Mouse (Mus musculus) thymus, postnatal 14 days (tissue): Measurements from ENCODE around the gene Synpo2.

ENCODE experiments used
- DNase-seq: peaks from one replicate; pipeline ENCODE4 v3.0.0; 2021

Synpo2 gene

GRCm38 (mm10) chr3:123163192-123163523, 72.8 kb downstream of the Synpo2 start:
- no peak for DNase-seq

- no peak for DNase-seq
Observed at GRCm38 (mm10) chr3:123162289-123163191, 73.4 kb downstream of the Synpo2 start.

GRCm38 (mm10) chr3:123160792-123161191, 75.2 kb downstream of the Synpo2 start:
- peak; percentile 20 for DNase-seq

- peak; percentile 14 for DNase-seq
Observed at GRCm38 (mm10) chr3:123159139-123159824, 76.7 kb downstream of the Synpo2 start.

- DNase-seq, result peak; percentile 13
Observed at GRCm38 (mm10) chr3:123158579-123158978, 77.4 kb downstream of the Synpo2 start.

GRCm38 (mm10) chr3:123153337-123153736, 82.6 kb downstream of the Synpo2 start:
- no peak for DNase-seq

- no peak for DNase-seq
Observed at GRCm38 (mm10) chr3:123152911-123153310, 83.0 kb downstream of the Synpo2 start.

GRCm38 (mm10) chr3:123150523-123151135, 85.3 kb downstream of the Synpo2 start:
- DNase-seq, result no peak

GRCm38 (mm10) chr3:123149380-123150162, 86.4 kb downstream of the Synpo2 start:
- DNase-seq, result no peak

- DNase-seq, result no peak
Observed at GRCm38 (mm10) chr3:123148641-123149040, 87.3 kb downstream of the Synpo2 start.

- DNase-seq, result no peak
Observed at GRCm38 (mm10) chr3:123146557-123146956, 89.4 kb downstream of the Synpo2 start.

- DNase-seq, result no peak
Observed at GRCm38 (mm10) chr3:123145942-123146341, 90.0 kb downstream of the Synpo2 start.

- DNase-seq, result no peak
Observed at GRCm38 (mm10) chr3:123143412-123143811, 92.5 kb downstream of the Synpo2 start.

GRCm38 (mm10) chr3:123142298-123142697, 93.7 kb downstream of the Synpo2 start:
- DNase-seq, result no peak

- no peak for DNase-seq
Observed at GRCm38 (mm10) chr3:123141069-123141468, 94.9 kb downstream of the Synpo2 start.

GRCm38 (mm10) chr3:123140134-123140533, 95.8 kb downstream of the Synpo2 start:
- no peak for DNase-seq

- no peak for DNase-seq
Observed at GRCm38 (mm10) chr3:123139619-123140018, 96.3 kb downstream of the Synpo2 start.

GRCm38 (mm10) chr3:123138274-123139003, 97.5 kb downstream of the Synpo2 start:
- DNase-seq, result no peak

- DNase-seq, result no peak
Observed at GRCm38 (mm10) chr3:123132101-123132500, 103.8 kb downstream of the Synpo2 start.

- no peak for DNase-seq
Observed at GRCm38 (mm10) chr3:123131151-123131756, 104.7 kb downstream of the Synpo2 start.

GRCm38 (mm10) chr3:123130314-123131150, 105.4 kb downstream of the Synpo2 start:
- DNase-seq, result no peak
